Mouse (Mus musculus): ENCODE results near the gene 3110082J24Rik. TPM values are rescaled to one million over a fixed set of nuclear protein-coding genes. Genes with fewer than 3 reads are reported as not detected.
A peak's percentile ranks its signal among the peaks of the same experiment; 100 is the strongest.
"Not testable (repeated sequence)": the region's sequence is repeated elsewhere in the genome, so short reads cannot be mapped to it uniquely, and the experiment has no call there.

The 3110082J24Rik gene
- polyA plus RNA-seq, 1 experiment from 2014 or later = not detected

DNA sequence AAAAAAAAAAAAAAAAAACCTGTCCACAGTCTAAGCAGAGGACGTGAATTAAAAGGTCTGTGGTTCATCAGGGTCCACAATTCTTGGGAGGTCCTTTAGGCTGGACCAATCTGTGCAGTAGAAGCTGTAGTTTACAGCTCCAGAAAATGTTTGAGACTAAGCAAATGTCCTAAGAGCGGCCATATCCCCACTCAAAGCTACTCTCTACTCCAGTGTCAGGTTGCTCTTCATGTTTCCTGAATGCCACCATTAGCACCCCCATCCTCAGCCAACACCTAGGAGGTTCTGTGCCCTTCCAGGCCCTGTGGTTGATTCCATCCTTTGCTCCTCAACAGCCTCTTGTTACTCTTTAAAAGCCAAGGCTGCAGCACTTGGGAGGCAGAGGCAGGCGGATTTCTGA, 33.5 kb downstream of the 3110082J24Rik start:
- WGBS (ENCODE audit: missing documents) = 77% methylated on average over 3 of the region's 3 CpGs
- H3K36me3 ChIP-seq (ENCODE audit: inconsistent target) = no peaks in the 10 kb centered on the region
- H3K79me2 ChIP-seq (ENCODE audit: inconsistent target) = peaks cover 17% of the 10 kb centered on the region
- peak overlapping the region; percentile 77 for H3K4me3 ChIP-seq (ENCODE audit: inconsistent target)
- peak overlapping the region; percentile 49 for H3K27ac ChIP-seq

DNA sequence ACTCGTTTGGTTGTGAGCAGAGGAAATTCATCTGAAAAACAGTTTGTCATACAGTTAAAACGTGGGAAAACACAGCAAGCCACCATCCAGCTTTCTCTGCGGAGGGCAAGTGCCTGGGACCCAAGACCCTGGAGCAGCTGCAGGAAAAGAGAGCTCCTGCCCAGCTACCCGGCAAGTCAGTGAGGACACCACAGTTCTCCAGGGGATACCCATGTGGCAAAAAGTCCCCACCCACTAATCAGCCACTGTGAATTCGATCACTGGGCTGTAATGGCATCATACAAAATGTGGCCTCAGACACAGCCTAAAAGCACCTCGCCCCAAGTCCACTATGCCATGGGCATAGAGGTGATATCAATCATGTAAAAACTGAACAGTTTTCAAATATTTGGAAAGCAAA, 34.2 kb downstream of the 3110082J24Rik start:
- Histone ChIP-seq H3K27ac (no peak overlapping the region), H3K36me3 (ENCODE audit: inconsistent target) (no peaks in the 10 kb centered on the region), H3K79me2 (ENCODE audit: inconsistent target) (peaks cover 17% of the 10 kb centered on the region), H3K4me3 (ENCODE audit: inconsistent target) (peak overlapping the region; percentile 77; the same call in 1 of the 2 replicates)
- 82% methylated on average over 6 of the region's 6 CpGs for WGBS (ENCODE audit: missing documents)

DNA sequence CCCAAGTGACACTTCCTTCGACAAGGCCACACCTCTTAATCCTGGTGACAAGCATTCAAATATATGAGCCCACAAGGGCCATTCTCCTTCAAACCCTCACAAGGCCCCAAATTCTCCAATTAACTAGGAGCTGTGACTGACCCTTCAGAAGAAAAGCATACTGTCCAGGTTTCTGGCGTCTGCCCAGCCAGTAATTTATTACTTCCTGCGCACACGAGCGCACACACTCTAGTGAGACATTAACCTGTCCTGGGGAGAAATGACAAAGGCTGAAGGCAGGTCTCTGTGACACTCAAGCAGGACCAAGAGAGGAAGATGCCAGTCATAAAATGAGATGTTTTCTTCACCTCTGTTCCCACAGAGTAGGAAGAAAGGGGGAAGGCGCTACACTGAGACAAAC, 38.2 kb downstream of the 3110082J24Rik start:
- peaks cover 12% of the 10 kb centered on the region for H3K79me2 ChIP-seq (ENCODE audit: inconsistent target)
- no peaks in the 10 kb centered on the region for H3K36me3 ChIP-seq (ENCODE audit: inconsistent target)
- no peak overlapping the region for H3K4me3 ChIP-seq (ENCODE audit: inconsistent target)
- no peak overlapping the region for H3K27ac ChIP-seq
- WGBS (ENCODE audit: missing documents) = 76% methylated on average over 6 of the region's 6 CpGs

DNA sequence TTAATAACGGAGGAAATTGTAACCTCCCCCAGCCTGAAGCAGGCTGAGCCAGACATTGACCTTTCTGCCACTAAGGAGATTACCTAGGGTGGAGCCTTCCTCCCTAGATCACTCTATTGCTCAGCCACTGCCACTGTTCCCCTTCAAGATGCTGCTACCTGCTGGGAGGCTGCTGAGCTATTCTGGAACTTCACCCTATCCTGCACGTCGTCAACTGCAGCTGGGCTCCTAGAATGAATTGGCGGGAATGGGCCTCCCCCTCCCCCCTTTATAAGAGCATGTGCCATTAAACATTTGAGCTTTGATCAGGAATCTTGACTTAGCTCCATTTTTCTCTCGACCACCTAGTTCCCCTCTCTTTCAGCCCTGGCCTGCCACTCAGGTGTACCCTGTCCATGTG, 46.3 kb downstream of the 3110082J24Rik start:
- not testable (repeated sequence) for H3K36me3 ChIP-seq (ENCODE audit: inconsistent target); H3K79me2 ChIP-seq (ENCODE audit: inconsistent target); H3K27ac ChIP-seq; H3K4me3 ChIP-seq (ENCODE audit: inconsistent target)
- WGBS (ENCODE audit: missing documents) = 94% methylated on average over 3 of the region's 5 CpGs

DNA sequence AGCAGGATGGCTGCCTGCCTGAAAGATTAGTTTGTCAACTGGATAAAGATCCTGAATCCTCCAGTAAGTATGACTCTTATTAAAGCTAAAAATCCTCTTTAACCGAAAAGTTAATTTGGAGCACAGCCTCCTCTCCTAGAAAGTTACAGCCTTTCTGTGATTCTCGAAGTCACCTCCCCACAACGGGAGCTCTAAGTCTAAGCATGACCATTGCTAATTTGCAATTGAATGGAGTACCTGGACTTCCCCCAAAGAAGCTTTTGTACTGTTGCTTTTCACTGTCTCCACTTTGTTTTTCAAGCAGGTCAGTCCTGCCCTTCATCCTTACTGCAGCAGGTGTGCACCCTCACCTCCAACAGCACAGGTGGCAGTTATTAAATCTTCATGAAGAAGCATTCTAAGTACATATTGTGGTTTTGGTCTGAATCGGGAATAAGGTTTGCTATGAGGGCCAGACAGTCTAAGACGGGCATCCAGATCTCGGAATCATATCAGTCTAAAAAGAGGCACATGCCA, 47.6 kb downstream of the 3110082J24Rik start:
- Histone ChIP-seq H3K4me3 (ENCODE audit: inconsistent target) (no peak overlapping the region), H3K79me2 (ENCODE audit: inconsistent target) (no peaks in the 10 kb centered on the region), H3K27ac (no peak overlapping the region), H3K36me3 (ENCODE audit: inconsistent target) (no peaks in the 10 kb centered on the region)
- WGBS (ENCODE audit: missing documents) = 89% methylated on average over 6 of the region's 6 CpGs

Other genes starting within 250 kb of the 3110082J24Rik start
- 0.43 to 0.53 TPM in 2 of 3 replicates, not detected in the other for gene Il6, start 93.0 kb downstream of the 3110082J24Rik start, polyA plus RNA-seq (2018)
- gene Tyms, start 32.5 kb downstream of the 3110082J24Rik start, polyA plus RNA-seq (2018) = 4.2 to 21.7 TPM (median 11.2 TPM) in 3 replicates
- gene Garem2, start 925 bp downstream of the 3110082J24Rik start, polyA plus RNA-seq (2018) = not detected in 3 replicates
- gene Hadha, start 49.1 kb upstream of the 3110082J24Rik start, polyA plus RNA-seq (2018) = 94.5 to 203 TPM (median 100 TPM) in 3 replicates
- 80.0 to 113 TPM (median 89.1 TPM) in 3 replicates for gene Hadhb, start 49.2 kb upstream of the 3110082J24Rik start, polyA plus RNA-seq (2018)
- not detected in 3 replicates for gene Adgrf3, start 99.6 kb upstream of the 3110082J24Rik start, polyA plus RNA-seq (2018)
- 4.8 to 9.1 TPM (median 7.1 TPM) in 3 replicates for gene Selenoi, start 126.5 kb upstream of the 3110082J24Rik start, polyA plus RNA-seq (2018)
- gene Drc1, start 175.3 kb upstream of the 3110082J24Rik start, polyA plus RNA-seq (2018) = not detected in 3 replicates

Data from macrophage (primary cell).